Mouse (Mus musculus) cortical plate, adult 2 months (tissue): Measurements from ENCODE around the gene Il2rg. TPM values are rescaled to one million over a fixed set of nuclear protein-coding genes. Genes with fewer than 3 reads are reported as not detected.

ENCODE experiments used
- H3K27ac ChIP-seq: fragments of 200-500 bp; 2 replicates; pipeline ENCODE4 v1.5.1; 2012; ENCODE audit warnings: low read length, control low read depth, inconsistent platforms; ENCODE audit not compliant: insufficient read depth
- H3K4me1 ChIP-seq: fragments of 200-500 bp; 2 replicates; pipeline ENCODE4 v1.6.1; 2011; ENCODE audit warnings: low read length; ENCODE audit not compliant: control insufficient read depth, insufficient read depth
- H3K4me3 ChIP-seq: fragments of 200-500 bp; 2 replicates; pipeline ENCODE4 v1.5.1; 2011; ENCODE audit warnings: mild to moderate bottlenecking, low read length, control low read depth; ENCODE audit not compliant: insufficient read depth
- CTCF ChIP-seq: fragments of 200-500 bp; IDR thresholded peaks from 2 replicates; pipeline ENCODE4 v1.5.1; 2011; ENCODE audit warnings: mild to moderate bottlenecking, control low read depth, low read length; ENCODE audit not compliant: insufficient read depth; ENCODE audit errors: extremely low read depth
- POLR2A ChIP-seq: fragments of 200-500 bp; IDR thresholded peaks from 2 replicates; pipeline ENCODE4 v1.6.1; 2011; ENCODE audit warnings: mild to moderate bottlenecking, low read length, control low read depth; ENCODE audit not compliant: insufficient read depth; ENCODE audit errors: extremely low read depth
- polyA plus RNA-seq: library from polyadenylated mRNA; depleted of rRNA; stranded (reverse); fragments of >200 nt; gene quantifications from 2 replicates; pipeline ENCODE4 v1.2.3, GENCODE M21; 2012; rRNA removed

Il2rg gene
- polyA plus RNA-seq, 1 experiment: 2.4 TPM

DNA sequence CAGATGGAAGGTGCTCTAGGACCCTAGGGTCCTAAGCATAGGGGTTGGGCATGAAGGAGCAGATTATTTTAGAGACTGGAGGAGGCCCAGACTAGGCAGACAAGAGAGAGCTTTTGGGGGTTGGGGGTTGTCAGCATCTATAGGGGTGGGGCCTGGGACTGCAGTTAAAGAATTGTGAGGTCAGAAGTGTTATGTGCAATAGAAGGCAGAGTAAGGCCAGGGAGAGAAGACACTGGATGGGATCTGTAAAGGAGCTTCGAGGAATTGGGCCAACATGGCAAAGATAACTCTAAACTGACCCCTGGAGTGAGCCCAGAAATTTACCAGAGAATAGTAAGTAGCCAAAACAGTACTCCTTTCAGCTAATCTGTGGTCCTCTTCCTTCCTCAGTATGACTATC, 4.2 kb downstream of the Il2rg start, which contains the start of gene Gm614:
Gm614 (minus strand) TSS at position 101 of the 400 bp plus-strand sequence.
- TF ChIP-seq POLR2A (no peak), CTCF (no peak)
- H3K4me3 ChIP-seq: no peak within 1 kb of the TSS
- H3K27ac ChIP-seq: no peak within 1 kb of the TSS
- no peaks in the 10 kb centered on the region for H3K4me1 ChIP-seq

DNA sequence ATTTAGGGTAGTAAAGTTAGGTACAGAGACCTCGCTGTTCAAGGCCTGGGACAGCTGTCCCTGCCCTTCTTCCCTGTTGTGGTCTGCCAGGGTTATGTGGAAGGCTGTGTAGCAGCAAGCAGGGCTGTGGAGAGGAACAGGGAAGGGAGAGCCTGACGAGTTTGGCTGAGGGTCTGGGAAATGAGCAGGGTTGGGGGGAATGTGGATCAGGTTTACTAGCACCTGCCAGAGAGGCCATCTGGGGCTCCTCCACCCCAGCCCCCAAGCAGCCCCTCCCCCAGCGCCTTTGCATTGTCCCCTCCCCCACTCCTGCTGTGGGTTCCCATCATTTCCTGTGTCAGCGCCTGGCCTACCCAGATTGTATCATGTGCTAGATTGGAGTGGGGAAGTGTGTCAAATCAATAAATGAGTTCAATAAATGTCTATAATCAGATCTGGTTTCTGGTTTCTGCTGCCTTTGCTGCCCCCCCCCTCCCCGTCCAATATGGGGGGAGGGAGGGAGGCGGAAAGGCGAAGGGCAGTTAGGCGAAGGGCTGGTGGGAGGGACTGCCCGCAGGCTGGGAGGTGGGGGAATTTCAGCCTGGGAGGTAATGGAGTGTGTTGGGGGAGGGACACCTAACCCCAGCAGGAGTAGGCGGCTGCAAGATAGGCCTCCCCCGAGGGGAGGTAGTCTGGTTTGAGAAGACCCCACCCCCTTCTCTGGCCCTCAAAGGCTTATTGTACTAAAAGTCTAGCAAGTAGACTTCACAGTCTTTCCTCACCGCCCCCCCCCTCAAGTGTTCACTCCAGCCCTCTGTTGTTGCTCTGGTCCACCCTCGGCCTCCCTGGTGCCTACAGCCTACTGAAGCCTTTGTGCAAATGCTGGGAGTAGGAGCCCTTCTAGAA, 7.4 kb downstream of the Il2rg start:
- Histone ChIP-seq H3K4me1 (no peaks in the 10 kb centered on the region), H3K27ac (no peak overlapping the region), H3K4me3 (no peak overlapping the region)
- no peak for TF ChIP-seq POLR2A
- no peak for TF ChIP-seq CTCF

- H3K4me3 ChIP-seq: no peak overlapping the region
- TF ChIP-seq POLR2A: no peak
- no peak for TF ChIP-seq CTCF
- H3K27ac ChIP-seq: no peak overlapping the region
- no peaks in the 10 kb centered on the region for H3K4me1 ChIP-seq
Measured at GRCm38 (mm10) chrX:101256603-101257002, 11.5 kb downstream of the Il2rg start.

- Histone ChIP-seq H3K27ac (no peak overlapping the region), H3K4me1 (no peaks in the 10 kb centered on the region), H3K4me3 (peak overlapping the region; percentile 88)
- TF ChIP-seq CTCF (no peak), POLR2A (no peak)
Measured at GRCm38 (mm10) chrX:101254740-101255139, 13.3 kb downstream of the Il2rg start.

DNA sequence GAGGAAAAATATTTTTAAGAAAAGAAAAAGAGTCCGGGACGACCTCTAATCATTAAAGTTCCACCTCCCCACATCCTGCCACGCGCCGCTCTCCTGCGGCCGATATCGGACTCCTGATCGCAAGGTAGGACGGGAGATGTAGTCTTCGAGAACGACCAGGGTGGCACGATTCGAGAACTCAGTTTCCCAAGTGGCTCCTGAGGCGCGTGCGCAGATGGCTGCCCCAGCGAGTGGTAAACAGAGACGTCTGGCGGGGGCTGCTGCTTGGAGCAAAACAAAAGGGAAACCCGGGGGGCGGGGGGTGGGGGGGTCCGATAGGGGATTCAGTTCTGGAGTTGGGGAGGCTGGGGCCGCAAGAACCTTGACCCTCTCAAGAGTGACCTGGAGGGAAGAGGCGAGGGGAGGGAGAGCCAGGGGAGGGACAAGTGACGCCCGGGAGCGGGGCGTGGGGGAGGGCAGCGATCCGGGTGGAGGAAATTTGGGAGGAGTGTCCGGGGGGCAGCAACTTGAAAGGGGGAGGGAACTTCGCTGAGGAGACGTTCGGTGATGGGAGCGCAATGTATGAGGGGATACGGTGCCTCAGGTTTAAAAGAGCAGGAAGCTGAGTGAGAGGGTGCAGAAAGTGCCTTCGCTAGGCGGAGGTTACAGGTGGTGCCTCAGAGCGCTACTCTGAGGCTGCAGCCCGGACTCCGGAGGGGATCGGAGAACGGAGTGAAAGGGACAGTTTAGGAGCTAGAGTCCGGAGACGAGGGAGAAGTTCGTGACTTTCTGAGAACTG, 13.9 kb downstream of the Il2rg start, which contains the start of gene Foxo4:
Foxo4 (plus strand) TSS at position 577 of the 778 bp plus-strand sequence.
- Histone ChIP-seq H3K27ac (no peak within 1 kb of the TSS), H3K4me3 (peak within 1 kb of the TSS; percentile 88), H3K4me1 (no peaks in the 10 kb centered on the region)
- TF ChIP-seq POLR2A (peak; percentile 73; the same call in 1 of the 2 replicates), CTCF (no peak)

DNA sequence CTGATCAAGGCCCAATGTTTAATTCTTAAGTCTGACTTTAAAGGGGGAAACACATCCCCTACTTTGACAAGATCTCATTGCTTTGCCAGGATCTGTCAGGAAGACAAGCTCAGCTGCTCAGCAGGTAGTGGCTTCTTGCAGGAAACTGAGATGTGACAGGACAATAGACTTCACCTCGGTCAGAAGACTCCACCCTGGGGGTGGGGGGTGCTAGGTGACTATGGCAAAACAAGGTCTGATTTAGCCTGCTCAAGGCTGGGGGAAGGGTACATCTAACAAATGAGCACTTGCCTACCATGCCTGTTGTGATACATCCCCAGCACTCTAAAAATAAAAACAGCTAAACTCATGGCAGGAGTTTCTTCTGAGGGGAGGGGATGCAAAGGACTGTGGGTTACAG, 23.0 kb downstream of the Il2rg start:
- TF ChIP-seq POLR2A: no peak
- TF ChIP-seq CTCF: no peak
- Histone ChIP-seq H3K4me1 (no peaks in the 10 kb centered on the region), H3K27ac (no peak overlapping the region), H3K4me3 (no peak overlapping the region)

GRCm38 (mm10) chrX:101222796-101223162, 45.3 kb downstream of the Il2rg start:
- peak overlapping the region; percentile 2 for H3K4me3 ChIP-seq
- H3K27ac ChIP-seq: no peak overlapping the region
- no peaks in the 10 kb centered on the region for H3K4me1 ChIP-seq
- TF ChIP-seq CTCF (no peak), POLR2A (no peak)

DNA sequence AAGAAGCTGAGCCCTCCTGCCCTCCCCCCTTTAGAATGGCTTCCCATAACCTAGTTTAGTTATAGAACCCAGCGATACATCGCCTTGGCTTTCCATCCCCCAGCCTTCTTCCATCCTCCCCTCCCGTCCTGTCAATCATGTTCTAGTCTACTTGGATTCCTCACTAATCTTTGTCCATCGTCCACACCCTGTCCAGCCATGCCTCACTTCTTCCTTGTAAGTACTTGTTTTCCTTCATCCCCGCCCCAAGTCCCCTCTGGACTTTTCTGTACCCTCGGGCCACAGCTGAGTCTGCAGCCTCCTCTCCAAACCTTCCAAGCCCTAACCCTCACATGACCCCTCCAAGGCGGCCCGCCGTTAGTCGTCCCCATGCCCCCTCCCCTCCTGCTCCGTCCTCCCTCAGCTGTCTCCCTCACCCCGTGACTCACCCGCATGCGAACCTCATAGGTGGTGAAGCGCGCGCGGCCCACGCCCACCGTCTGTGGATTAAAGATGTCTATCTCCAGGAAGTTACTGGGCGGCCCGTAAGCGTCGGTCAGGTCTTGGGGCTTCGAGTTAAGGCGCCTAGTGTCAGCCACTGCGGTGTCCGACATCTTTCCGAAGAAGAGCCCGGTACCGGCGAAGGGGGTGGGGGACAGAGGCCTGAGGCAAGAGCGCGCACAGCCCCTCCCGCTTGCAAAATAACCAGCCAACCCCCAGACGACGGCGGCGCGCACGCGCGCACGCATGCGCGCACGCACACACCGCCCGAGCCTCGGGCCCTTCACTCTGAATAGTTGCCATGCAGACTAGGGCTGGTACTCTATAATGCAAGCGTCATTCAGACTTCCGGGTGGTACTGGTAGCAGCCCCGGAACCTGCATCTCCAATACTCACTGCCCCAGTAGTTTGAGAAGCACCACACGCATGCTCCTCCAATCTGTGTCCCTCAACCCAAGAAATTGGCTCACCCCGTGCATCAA, 45.9 kb downstream of the Il2rg start, which contains the start of gene Snx12:
Snx12 (minus strand) TSS at position 730 of the 962 bp plus-strand sequence.
- H3K4me1 ChIP-seq: no peaks in the 10 kb centered on the region
- peak within 1 kb of the TSS; percentile 68 for H3K4me3 ChIP-seq
- TF ChIP-seq POLR2A: peak; percentile 75; the same call in 1 of the 2 replicates
- no peak for TF ChIP-seq CTCF
- peak within 1 kb of the TSS; percentile 44; the same call in 1 of the 2 replicates for H3K27ac ChIP-seq

Other genes with a start within 250 kb of the Il2rg start
- gene Tex11, start 208.6 kb downstream of the Il2rg start, polyA plus RNA-seq: 0.08 and 0.17 TPM in 2 replicates
- 8.6 and 9.3 TPM in 2 replicates for gene Slc7a3, start 182.2 kb downstream of the Il2rg start, polyA plus RNA-seq
- gene Snx12, start 45.7 kb downstream of the Il2rg start, polyA plus RNA-seq: 31.5 and 33.1 TPM in 2 replicates
- gene Foxo4, start 13.7 kb downstream of the Il2rg start, polyA plus RNA-seq: 11.9 and 12.3 TPM in 2 replicates
- gene Gm614, start 4.3 kb downstream of the Il2rg start, polyA plus RNA-seq: not detected in 2 replicates
- gene Gm20489, start 768 bp upstream of the Il2rg start, polyA plus RNA-seq: not detected in 2 replicates
- gene Med12, start 5.8 kb upstream of the Il2rg start, polyA plus RNA-seq: 31.6 and 33.1 TPM in 2 replicates
- 49.1 and 51.5 TPM in 2 replicates for gene Nlgn3, start 30.9 kb upstream of the Il2rg start, polyA plus RNA-seq
- gene Gjb1, start 108.1 kb upstream of the Il2rg start, polyA plus RNA-seq: 24.2 and 34.6 TPM in 2 replicates
- 177 and 193 TPM in 2 replicates for gene Zmym3, start 152.6 kb upstream of the Il2rg start, polyA plus RNA-seq
- gene Nono, start 161.1 kb upstream of the Il2rg start, polyA plus RNA-seq: 112 and 117 TPM in 2 replicates
- 1.8 and 1.9 TPM in 2 replicates for gene Itgb1bp2, start 180.8 kb upstream of the Il2rg start, polyA plus RNA-seq